Comparison of ENCODE assay signal across 21 mouse cellular contexts in the genomic region with DNA sequence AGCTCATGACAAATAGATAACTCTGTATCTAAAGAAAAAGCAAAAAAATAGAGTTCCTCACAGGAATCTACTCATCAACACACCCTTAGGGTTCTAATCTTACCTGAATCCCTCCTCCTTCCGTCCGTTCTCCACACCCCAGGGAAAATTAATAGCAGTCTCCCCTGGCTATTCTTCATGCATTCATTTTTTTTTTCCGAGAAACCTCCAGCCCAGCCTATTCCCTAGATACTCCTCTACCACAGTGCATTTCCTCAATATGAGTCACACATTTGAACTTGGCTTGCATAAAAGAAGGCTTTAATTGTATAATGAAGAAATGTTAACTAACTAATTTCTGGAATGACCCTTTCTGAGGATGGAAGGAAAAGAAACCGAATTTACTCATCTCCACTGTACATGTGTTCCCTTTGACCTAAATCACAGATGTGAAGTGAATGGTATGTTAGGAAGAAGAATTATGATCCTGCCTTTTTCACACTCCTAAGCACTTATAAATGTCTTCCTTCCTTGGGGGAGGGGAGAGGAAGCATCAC. TPM values are rescaled to one million over a fixed set of nuclear protein-coding genes. Genes with fewer than 3 reads are reported as not detected.
A peak's percentile ranks its signal among the peaks of the same experiment; 100 is the strongest.
DNase-seq lines count a peak whose midpoint lies in the region; ATAC-seq and TF ChIP-seq lines count a peak whose summit lies in the region.
"Had no signal": no experiment of that assay in that cellular context is flagged by ENCODE, and none has a peak within 500 bp of the region (broad histone marks: within the 10 kb centered on the region; RNA-seq: fewer than 3 reads in every experiment).

No protein-coding gene starts in this region.

- no peak for TF ChIP-seq POLR2A in kidney, adult 2 months (IDR thresholded peaks at IDR 0.05; ENCODE audit: low read depth, low read length)

- TF ChIP-seq CTCF in kidney, adult 2 months (conservative IDR thresholded peaks at IDR 0.05; ENCODE audit: insufficient read depth, insufficient read length, low read depth, low read length) = no peak

- no peaks in the 10 kb centered on the region for H3K9me3 ChIP-seq in heart, embryonic 10.5 days
- no peaks in the 10 kb centered on the region for H3K9me3 ChIP-seq in midbrain, embryonic 11.5 days (ENCODE audit: control insufficient read depth, low read length)
- H3K9me3 ChIP-seq in midbrain, embryonic 14.5 days (ENCODE audit: control insufficient read depth, low read length) = no peaks in the 10 kb centered on the region
- no peaks in the 10 kb centered on the region for H3K9me3 ChIP-seq in neural tube, embryonic 15.5 days (replicated peaks)
- H3K9me3 ChIP-seq: embryonic facial prominence, embryonic 10.5 days; forebrain, embryonic 15.5 days; heart, embryonic 15.5 days; hindbrain, embryonic 12.5 days had no signal

- no peak overlapping the region for H3K9ac ChIP-seq in midbrain, embryonic 11.5 days (ENCODE audit: low read length)
- no peak overlapping the region for H3K9ac ChIP-seq in midbrain, embryonic 14.5 days (replicated peaks; ENCODE audit: low read length)
- no peak overlapping the region for H3K9ac ChIP-seq in neural tube, embryonic 15.5 days (replicated peaks)
- H3K9ac ChIP-seq: forebrain, embryonic 15.5 days; heart, embryonic 15.5 days; hindbrain, embryonic 12.5 days had no signal

- no peaks in the 10 kb centered on the region for H3K27me3 ChIP-seq in heart, embryonic 10.5 days (ENCODE audit: insufficient read depth, poor library complexity, severe bottlenecking)
- no peaks in the 10 kb centered on the region for H3K27me3 ChIP-seq in kidney, adult 2 months (replicated peaks; ENCODE audit: control insufficient read depth, insufficient read depth, low read length)
- H3K27me3 ChIP-seq in midbrain, embryonic 11.5 days (ENCODE audit: control insufficient read depth, insufficient read depth, low read length) = no peaks in the 10 kb centered on the region
- H3K27me3 ChIP-seq in midbrain, embryonic 14.5 days (ENCODE audit: control insufficient read depth, insufficient read depth, low read length) = no peaks in the 10 kb centered on the region
- no peaks in the 10 kb centered on the region for H3K27me3 ChIP-seq in neural tube, embryonic 15.5 days (replicated peaks)
- H3K27me3 ChIP-seq: forebrain, embryonic 15.5 days; heart, embryonic 15.5 days; hindbrain, embryonic 12.5 days had no signal

- H3K4me3 ChIP-seq in heart, embryonic 10.5 days = no peak overlapping the region
- H3K4me3 ChIP-seq in kidney, adult 2 months (ENCODE audit: insufficient read depth, low read depth, low read length) = no peak overlapping the region
- no peak overlapping the region for H3K4me3 ChIP-seq in midbrain, embryonic 11.5 days (ENCODE audit: low read depth, low read length)
- no peak overlapping the region for H3K4me3 ChIP-seq in midbrain, embryonic 14.5 days (replicated peaks; ENCODE audit: low read depth, low read length)
- no peak overlapping the region for H3K4me3 ChIP-seq in neural tube, embryonic 15.5 days (replicated peaks)
- H3K4me3 ChIP-seq: embryonic facial prominence, embryonic 10.5 days; erythroblast, embryonic 14.5 days; forebrain, embryonic 15.5 days; heart, embryonic 15.5 days; hindbrain, embryonic 12.5 days had no signal

- H3K4me2 ChIP-seq in midbrain, embryonic 11.5 days = no peak overlapping the region
- H3K4me2 ChIP-seq in midbrain, embryonic 14.5 days (ENCODE audit: low read length) = no peak overlapping the region
- no peak overlapping the region for H3K4me2 ChIP-seq in neural tube, embryonic 15.5 days
- H3K4me2 ChIP-seq: forebrain, embryonic 15.5 days; heart, embryonic 11.5 days; heart, embryonic 15.5 days; hindbrain, embryonic 12.5 days had no signal

- no peak for ATAC-seq in midbrain, embryonic 11.5 days (ENCODE audit: low FRiP score)
- ATAC-seq in midbrain, embryonic 14.5 days (ENCODE audit: low FRiP score, low TSS enrichment) = no peak
- no peak for ATAC-seq in neural tube, embryonic 15.5 days (ENCODE audit: low FRiP score)
- ATAC-seq: forebrain, embryonic 15.5 days; hindbrain, postnatal 0 days had no signal

- no peaks in the 10 kb centered on the region for H3K4me1 ChIP-seq in heart, embryonic 10.5 days
- H3K4me1 ChIP-seq in kidney, adult 2 months (ENCODE audit: control insufficient read depth, insufficient read depth, low read length) = no peaks in the 10 kb centered on the region
- no peaks in the 10 kb centered on the region for H3K4me1 ChIP-seq in midbrain, embryonic 11.5 days (ENCODE audit: control insufficient read depth, insufficient read depth, low read length)
- H3K4me1 ChIP-seq in midbrain, embryonic 14.5 days (ENCODE audit: control insufficient read depth, insufficient read depth, low read length) = no peaks in the 10 kb centered on the region
- no peaks in the 10 kb centered on the region for H3K4me1 ChIP-seq in neural tube, embryonic 15.5 days
- H3K4me1 ChIP-seq: embryonic facial prominence, embryonic 10.5 days; forebrain, embryonic 15.5 days; hindbrain, embryonic 12.5 days had no signal

- DNase-seq in heart, adult 11 months = peak; percentile 60
- no peak for DNase-seq in heart, embryonic 10.5 days (ENCODE audit: low spot score)
- DNase-seq in kidney, adult 2 months = peak; percentile 59
- no peak for DNase-seq in kidney, postnatal 25 days
- DNase-seq in midbrain, embryonic 11.5 days (ENCODE audit: low spot score, missing footprints) = peak; percentile 75
- no peak for DNase-seq in midbrain, embryonic 14.5 days
- DNase-seq in cerebellum, postnatal 4 days (ENCODE audit: low spot score in 2 of 2) = no peak
- DNase-seq: adrenal gland, adult 2 months; adrenal gland, postnatal 25 days; cerebellum, adult 18-20 months; cerebellum, adult 9-11 months; cerebellum, postnatal 36 days; gastrocnemius, postnatal 10 days had no signal

- no peaks in the 10 kb centered on the region for H3K36me3 ChIP-seq in heart, embryonic 10.5 days
- no peaks in the 10 kb centered on the region for H3K36me3 ChIP-seq in kidney, adult 2 months (ENCODE audit: control insufficient read depth, insufficient read depth, low read length)
- no peaks in the 10 kb centered on the region for H3K36me3 ChIP-seq in midbrain, embryonic 11.5 days (ENCODE audit: control insufficient read depth, insufficient read depth, low read length)
- H3K36me3 ChIP-seq in midbrain, embryonic 14.5 days (ENCODE audit: control insufficient read depth, insufficient read depth, low read length) = no peaks in the 10 kb centered on the region
- H3K36me3 ChIP-seq in neural tube, embryonic 15.5 days = no peaks in the 10 kb centered on the region
- H3K36me3 ChIP-seq: embryonic facial prominence, embryonic 10.5 days; forebrain, embryonic 15.5 days; heart, embryonic 15.5 days; hindbrain, embryonic 12.5 days had no signal

- H3K27ac ChIP-seq in heart, embryonic 10.5 days = no peak overlapping the region
- no peak overlapping the region for H3K27ac ChIP-seq in kidney, adult 2 months (ENCODE audit: insufficient read depth, low read depth, low read length)
- no peak overlapping the region for H3K27ac ChIP-seq in midbrain, embryonic 11.5 days (ENCODE audit: low read depth, low read length)
- H3K27ac ChIP-seq in midbrain, embryonic 14.5 days (replicated peaks; ENCODE audit: low read depth, low read length) = no peak overlapping the region
- H3K27ac ChIP-seq in neural tube, embryonic 15.5 days (replicated peaks) = no peak overlapping the region
- H3K27ac ChIP-seq: embryonic facial prominence, embryonic 10.5 days; forebrain, embryonic 15.5 days; heart, embryonic 15.5 days; hindbrain, embryonic 12.5 days; hindbrain, postnatal 0 days had no signal

- WGBS in heart, embryonic 10.5 days = 87% methylated on average over 4 of the region's 4 CpGs
- WGBS in kidney, adult 2 months = 50% methylated on average over 4 of the region's 4 CpGs
- WGBS in midbrain, embryonic 11.5 days = 93% methylated on average over 4 of the region's 4 CpGs
- WGBS in midbrain, embryonic 14.5 days = 79% methylated on average over 4 of the region's 4 CpGs
- 63% methylated on average over 4 of the region's 4 CpGs for WGBS in neural tube, embryonic 15.5 days

RNA-seq across cellular contexts. Expression of a gene that starts 43.9 kb away (rescaled TPM):
- polyA plus RNA-seq in heart, embryonic 10.5 days (2016; fragmentation: Nextera tagmentation; extraction: Ambion mirVana) = 15.5 and 16.1 TPM in 2 replicates
- polyA plus RNA-seq in kidney, adult 2 months (2012; rRNA removed) = 7.9 and 8.8 TPM in 2 replicates
- polyA plus RNA-seq in midbrain, embryonic 11.5 days (2014; fragmentation: Nextera tagmentation; extraction: Ambion mirVana) = 38.6 and 46.5 TPM in 2 replicates
- 12.7 and 19.4 TPM in 2 replicates for polyA plus RNA-seq in midbrain, embryonic 14.5 days (2014; fragmentation: Nextera tagmentation; extraction: Ambion mirVana)
- 7.7 and 10.8 TPM in 2 replicates for polyA plus RNA-seq in neural tube, embryonic 15.5 days (2015; fragmentation: Nextera tagmentation; extraction: Ambion mirVana)

Comparison
In these comparisons a context has a peak if more than half of its experiments do, and no peak if none do; other contexts are left out.
1. DNase-seq: peak in heart, adult 11 months (single experiment), kidney, adult 2 months (single experiment) and midbrain, embryonic 11.5 days (single experiment); none in heart, embryonic 10.5 days (single experiment), kidney, postnatal 25 days (0 of 2), midbrain, embryonic 14.5 days (single experiment) and cerebellum, postnatal 4 days (0 of 2).